In genomic region chr6:128032252-128033171, GRCm38 (mm10) we compare ENCODE assay signal across 8 mouse cellular contexts.
DNase-seq lines count a peak whose midpoint lies in the region; ATAC-seq lines count a peak whose summit lies in the region.

No protein-coding gene starts in this region.

- ATAC-seq in frontal cortex, adult (ENCODE audit: low TSS enrichment) = peak; percentile 43

- DNase-seq in NIH3T3 (ENCODE audit: low read depth) = peak; percentile 96
- peak; percentile 85 for DNase-seq in cerebellum, adult 11-12 months
- peak; percentile 93 for DNase-seq in heart, postnatal 4 days
- DNase-seq in layer of hippocampus, adult 9-10 months (ENCODE audit: low spot score) = peak; percentile 71
- DNase-seq in lung, postnatal 36 days = peak; percentile 89
- peak; percentile 71 for DNase-seq in right cerebral cortex, adult 18-20 months
- peak; percentile 89 for DNase-seq in urinary bladder, postnatal 25 days (ENCODE audit: low spot score)

Comparison
In these comparisons a context has a peak if more than half of its experiments do, and no peak if none do; other contexts are left out.
1. Peak in every context shown above with its lines: DNase-seq and ATAC-seq.